Mouse (Mus musculus) brain, embryonic 14.5 days (tissue): Measurements from ENCODE around the gene Mtg2. TPM values are rescaled to one million over a fixed set of nuclear protein-coding genes. Genes with fewer than 3 reads are reported as not detected.

Experiments
- DNase-seq: peaks from one replicate; pipeline ENCODE4 v3.0.0-alpha.2; 2011; ENCODE audit warnings: low read depth
- CTCF ChIP-seq: fragments of 200-500 bp; IDR thresholded peaks from 2 replicates; pipeline ENCODE4 v1.5.1; 2012; ENCODE audit warnings: inconsistent platforms, mild to moderate bottlenecking, moderate library complexity, borderline replicate concordance; ENCODE audit not compliant: insufficient read depth, insufficient read length; ENCODE audit errors: extremely low read depth
- POLR2A ChIP-seq: fragments of 200-500 bp; IDR thresholded peaks from 2 replicates; pipeline ENCODE4 v1.6.1; 2012; ENCODE audit warnings: mild to moderate bottlenecking, inconsistent platforms, borderline replicate concordance; ENCODE audit not compliant: poor library complexity, insufficient read depth, insufficient read length, severe bottlenecking; ENCODE audit errors: extremely low read depth
- polyA plus RNA-seq: library from polyadenylated mRNA; depleted of rRNA; stranded (reverse); fragments of >200 nt; gene quantifications from 2 replicates; pipeline ENCODE4 v1.2.3, GENCODE M21; 2012

Mtg2 gene
- polyA plus RNA-seq, 1 experiment, result 36.3 TPM

GRCm38 (mm10) chr2:180115279-180115678 is 44.9 kb downstream of the Mtg2 start:
- TF ChIP-seq CTCF, result no peak
- TF ChIP-seq POLR2A, result no peak
- DNase-seq, result peak; percentile 84

GRCm38 (mm10) chr2:180116081-180116493 is 45.7 kb downstream of the Mtg2 start:
- no peak for TF ChIP-seq POLR2A
- no peak for TF ChIP-seq CTCF
- DNase-seq, result no peak

- no peak for TF ChIP-seq CTCF
- TF ChIP-seq POLR2A, result no peak
- no peak for DNase-seq
Observed at GRCm38 (mm10) chr2:180116741-180117484, 46.5 kb downstream of the Mtg2 start.

GRCm38 (mm10) chr2:180117485-180118194 is 47.3 kb downstream of the Mtg2 start:
- peak; percentile 95 for DNase-seq
- TF ChIP-seq CTCF (no peak), POLR2A (no peak)

- TF ChIP-seq CTCF (no peak), POLR2A (peak; percentile 85)
- DNase-seq, result peak; percentile 100
Observed at GRCm38 (mm10) chr2:180118661-180119438, 48.5 kb downstream of the Mtg2 start, which contains the start of gene Osbpl2. TSS of gene Osbpl2 (plus strand) at chr2:180119306.

GRCm38 (mm10) chr2:180119439-180120291 is 49.3 kb downstream of the Mtg2 start:
- no peak for TF ChIP-seq POLR2A
- TF ChIP-seq CTCF, result no peak
- DNase-seq, result peak; percentile 47

GRCm38 (mm10) chr2:180120292-180120761 is 49.9 kb downstream of the Mtg2 start:
- no peak for DNase-seq
- TF ChIP-seq POLR2A (no peak), CTCF (no peak)

- TF ChIP-seq POLR2A (no peak), CTCF (no peak)
- no peak for DNase-seq
Observed at GRCm38 (mm10) chr2:180124192-180124591, 53.8 kb downstream of the Mtg2 start.

- peak; percentile 54 for DNase-seq
- TF ChIP-seq POLR2A (no peak), CTCF (no peak)
Observed at GRCm38 (mm10) chr2:180126195-180126594, 55.8 kb downstream of the Mtg2 start.

GRCm38 (mm10) chr2:180127675-180128074 is 57.3 kb downstream of the Mtg2 start:
- TF ChIP-seq CTCF (no peak), POLR2A (no peak)
- no peak for DNase-seq

- no peak for DNase-seq
- no peak for TF ChIP-seq POLR2A
- no peak for TF ChIP-seq CTCF
Observed at GRCm38 (mm10) chr2:180133231-180133630, 62.8 kb downstream of the Mtg2 start.
